Mouse (Mus musculus): ENCODE results near the gene Usp5. TPM values are rescaled to one million over a fixed set of nuclear protein-coding genes. Genes with fewer than 3 reads are reported as not detected.
A peak's percentile ranks its signal among the peaks of the same experiment; 100 is the strongest.

The Usp5 gene
- total and polyA plus RNA-seq, 2 experiments from 2014 or later: 189 to 222 TPM

DNA sequence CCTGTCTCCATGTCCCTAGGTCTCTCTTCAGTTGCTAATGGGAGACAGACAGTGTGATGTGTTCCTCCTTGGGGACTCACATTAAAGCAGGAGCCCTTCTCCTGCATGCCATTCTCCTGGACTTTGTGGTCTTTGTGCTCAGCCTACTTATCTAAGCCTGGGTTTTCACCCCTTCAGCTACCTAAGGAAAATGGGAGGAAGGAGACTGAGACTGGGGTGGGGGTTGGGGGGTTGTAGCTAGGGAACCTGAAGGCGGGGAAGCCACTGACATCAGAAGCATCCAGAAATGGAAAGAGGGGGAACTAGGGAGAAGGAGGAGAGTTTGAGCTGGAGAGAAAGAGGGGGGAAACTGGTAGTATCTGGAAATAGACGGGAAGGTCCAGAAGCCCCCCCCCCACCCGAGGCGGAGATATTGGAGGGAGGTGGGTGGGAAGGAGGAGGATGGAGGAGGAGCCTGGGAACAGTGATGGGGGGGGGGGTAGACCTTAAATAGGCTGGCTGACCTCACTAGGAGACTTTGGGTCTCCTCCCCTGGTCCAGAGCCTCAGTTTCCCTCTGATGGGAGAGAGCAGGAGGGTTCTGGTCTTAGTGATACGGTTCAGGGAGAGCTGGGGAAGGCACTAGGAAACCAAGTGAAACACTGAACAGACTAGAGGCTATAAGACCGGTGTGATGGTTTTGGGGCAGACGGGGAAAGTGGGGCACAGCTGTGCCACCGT, 33.3 kb upstream of the Usp5 start:
- TF ChIP-seq CTCF (IDR thresholded peaks at IDR 0.05; ENCODE audit: low read depth): no peak
- ATAC-seq (peak; percentile 2; the same call in 1 of the 2 replicates), DNase-seq (ENCODE audit: low spot score) (peak; percentile 14)
- Histone ChIP-seq H3K36me3 (ENCODE audit: insufficient read depth, low read length) (no peaks in the 10 kb centered on the region), H3K9ac (replicated peaks; ENCODE audit: low read length) (peak overlapping the region; percentile 91), H3K27ac (peak overlapping the region; percentile 97), H3K4me2 (ENCODE audit: low read depth, low read length) (peak overlapping the region; percentile 81), H3K27me3 (ENCODE audit: insufficient read depth, low read length) (no peaks in the 10 kb centered on the region), H3K4me1 (ENCODE audit: insufficient read depth, low read length) (peaks cover 44% of the 10 kb centered on the region), H3K9me3 (ENCODE audit: low read length) (no peaks in the 10 kb centered on the region), H3K4me3 (ENCODE audit: low read length) (peak overlapping the region; percentile 69)
- WGBS: 8% methylated on average over 7 of the region's 8 CpGs

GRCm38 (mm10) chr6:124861802-124862201, 32.5 kb upstream of the Usp5 start:
- H3K4me3 ChIP-seq (ENCODE audit: low read length): peak overlapping the region; percentile 69; the same call in 1 of the 2 replicates

DNA sequence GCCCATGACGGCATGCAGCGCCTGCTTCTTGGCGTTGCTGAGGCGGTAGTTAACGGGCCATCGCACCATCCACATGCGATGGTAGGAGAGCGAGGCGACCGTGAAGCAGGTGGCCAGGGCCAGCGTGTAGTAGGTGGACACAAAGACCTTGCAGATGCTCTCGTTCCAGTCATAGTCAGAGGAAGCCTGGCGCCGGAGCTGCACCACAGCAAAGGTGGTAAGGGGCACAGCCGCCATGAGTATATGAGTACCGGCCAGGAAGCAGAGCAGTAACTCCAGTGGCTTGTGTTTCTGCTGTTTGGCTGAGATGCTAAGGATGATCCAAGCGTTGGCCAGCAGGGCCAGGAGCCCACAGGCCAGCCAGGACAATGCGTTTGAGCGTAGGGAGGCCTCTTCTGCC, 32.0 kb upstream of the Usp5 start:
- Histone ChIP-seq H3K4me3 (ENCODE audit: low read length) (no peak overlapping the region), H3K4me2 (ENCODE audit: low read depth, low read length) (peak overlapping the region; percentile 81), H3K4me1 (ENCODE audit: insufficient read depth, low read length) (peaks cover 38% of the 10 kb centered on the region), H3K27ac (peak overlapping the region; percentile 97), H3K9ac (replicated peaks; ENCODE audit: low read length) (peak overlapping the region; percentile 91), H3K27me3 (ENCODE audit: insufficient read depth, low read length) (no peaks in the 10 kb centered on the region), H3K9me3 (ENCODE audit: low read length) (no peaks in the 10 kb centered on the region), H3K36me3 (ENCODE audit: insufficient read depth, low read length) (no peaks in the 10 kb centered on the region)
- ATAC-seq (no peak), DNase-seq (ENCODE audit: low spot score) (peak; percentile 15)
- WGBS: 67% methylated on average over 19 of the region's 19 CpGs
- no peak for TF ChIP-seq CTCF (IDR thresholded peaks at IDR 0.05; ENCODE audit: low read depth)

More at GRCm38 (mm10) chr6:124861802-124862201, 32.5 kb upstream of the Usp5 start:
- no peaks in the 10 kb centered on the region for H3K27me3 ChIP-seq (ENCODE audit: insufficient read depth, low read length)
- peak overlapping the region; percentile 97 for H3K27ac ChIP-seq
- no peak for TF ChIP-seq CTCF (IDR thresholded peaks at IDR 0.05; ENCODE audit: low read depth)
- ATAC-seq: no peak
- peaks cover 41% of the 10 kb centered on the region for H3K4me1 ChIP-seq (ENCODE audit: insufficient read depth, low read length)
- peak overlapping the region; percentile 81 for H3K4me2 ChIP-seq (ENCODE audit: low read depth, low read length)
- H3K9ac ChIP-seq (replicated peaks; ENCODE audit: low read length): peak overlapping the region; percentile 91
- H3K9me3 ChIP-seq (ENCODE audit: low read length): no peaks in the 10 kb centered on the region
- 48% methylated on average over 3 of the region's 3 CpGs for WGBS
- DNase-seq (ENCODE audit: low spot score): no peak
- no peaks in the 10 kb centered on the region for H3K36me3 ChIP-seq (ENCODE audit: insufficient read depth, low read length)

- no peak for ATAC-seq
- H3K27me3 ChIP-seq (ENCODE audit: insufficient read depth, low read length): no peaks in the 10 kb centered on the region
Measured at GRCm38 (mm10) chr6:124860511-124860910, 31.2 kb upstream of the Usp5 start.

GRCm38 (mm10) chr6:124859725-124860124, 30.4 kb upstream of the Usp5 start:
- Histone ChIP-seq H3K36me3 (ENCODE audit: insufficient read depth, low read length) (no peaks in the 10 kb centered on the region), H3K4me3 (ENCODE audit: low read length) (no peak overlapping the region), H3K4me1 (ENCODE audit: insufficient read depth, low read length) (peaks cover 24% of the 10 kb centered on the region), H3K27me3 (ENCODE audit: insufficient read depth, low read length) (no peaks in the 10 kb centered on the region), H3K9me3 (ENCODE audit: low read length) (no peaks in the 10 kb centered on the region), H3K9ac (replicated peaks; ENCODE audit: low read length) (no peak overlapping the region), H3K4me2 (ENCODE audit: low read depth, low read length) (no peak overlapping the region), H3K27ac (peak overlapping the region; percentile 42)
- DNase-seq (ENCODE audit: low spot score): peak; percentile 90
- ATAC-seq: peak; percentile 8
- WGBS: 6% methylated on average over 12 of the region's 12 CpGs
- peak; percentile 91 for TF ChIP-seq CTCF (IDR thresholded peaks at IDR 0.05; ENCODE audit: low read depth)

More at GRCm38 (mm10) chr6:124860511-124860910, 31.2 kb upstream of the Usp5 start:
- no peak overlapping the region for H3K9ac ChIP-seq (replicated peaks; ENCODE audit: low read length)
- no peaks in the 10 kb centered on the region for H3K9me3 ChIP-seq (ENCODE audit: low read length)
- H3K4me2 ChIP-seq (ENCODE audit: low read depth, low read length): no peak overlapping the region
- peak overlapping the region; percentile 97; the same call in 1 of the 2 replicates for H3K27ac ChIP-seq
- 73% methylated on average over 9 of the region's 9 CpGs for WGBS
- no peak for TF ChIP-seq CTCF (IDR thresholded peaks at IDR 0.05; ENCODE audit: low read depth)
- no peak overlapping the region for H3K4me3 ChIP-seq (ENCODE audit: low read length)
- no peaks in the 10 kb centered on the region for H3K36me3 ChIP-seq (ENCODE audit: insufficient read depth, low read length)
- DNase-seq (ENCODE audit: low spot score): no peak
- peaks cover 31% of the 10 kb centered on the region for H3K4me1 ChIP-seq (ENCODE audit: insufficient read depth, low read length)

GRCm38 (mm10) chr6:124858561-124859318, 29.5 kb upstream of the Usp5 start:
- Histone ChIP-seq H3K4me2 (ENCODE audit: low read depth, low read length) (no peak overlapping the region), H3K4me3 (ENCODE audit: low read length) (no peak overlapping the region), H3K27ac (peak overlapping the region; percentile 98; the same call in 1 of the 2 replicates), H3K9ac (replicated peaks; ENCODE audit: low read length) (peak overlapping the region; percentile 21; the same call in 1 of the 2 replicates), H3K9me3 (ENCODE audit: low read length) (no peaks in the 10 kb centered on the region), H3K36me3 (ENCODE audit: insufficient read depth, low read length) (no peaks in the 10 kb centered on the region), H3K27me3 (ENCODE audit: insufficient read depth, low read length) (no peaks in the 10 kb centered on the region), H3K4me1 (ENCODE audit: insufficient read depth, low read length) (peaks cover 23% of the 10 kb centered on the region)
- TF ChIP-seq CTCF (IDR thresholded peaks at IDR 0.05; ENCODE audit: low read depth): no peak
- DNase-seq (ENCODE audit: low spot score) (no peak), ATAC-seq (no peak)
- 80% methylated on average over 28 of the region's 28 CpGs for WGBS
